Mouse (Mus musculus) myocyte (in vitro differentiated cells): ENCODE results near the gene 4930402H24Rik. TPM values are rescaled to one million over a fixed set of nuclear protein-coding genes. Genes with fewer than 3 reads are reported as not detected.

Experiments
- H3K27me3 ChIP-seq: one replicate; pipeline ENCODE4 v1.6.1; 2011; ENCODE audit not compliant: control insufficient read depth, insufficient read depth, insufficient read length
- H3K36me3 ChIP-seq: one replicate; pipeline ENCODE4 v1.6.1; 2011; ENCODE audit not compliant: control insufficient read depth, insufficient read depth
- H3K4me2 ChIP-seq: one replicate; pipeline ENCODE4 v1.6.1; 2011; ENCODE audit warnings: low read depth, control low read depth
- H3K4me3 ChIP-seq: one replicate; pipeline ENCODE4 v1.5.1; 2011; ENCODE audit warnings: mild to moderate bottlenecking, control low read depth, moderate library complexity
- H3K79me2 ChIP-seq: one replicate; pipeline ENCODE4 v1.6.1; 2011; ENCODE audit not compliant: control insufficient read depth, insufficient read depth
- H3ac ChIP-seq: one replicate; pipeline ENCODE4 v1.6.1; 2011; ENCODE audit not compliant: control insufficient read depth, insufficient read length
- CEBPB ChIP-seq: IDR thresholded peaks from 2 replicates; pipeline ENCODE4 v1.6.1; 2011; ENCODE audit warnings: mild to moderate bottlenecking, moderate library complexity; ENCODE audit not compliant: poor library complexity, insufficient read depth, severe bottlenecking
- E2F4 ChIP-seq: IDR thresholded peaks from one replicate; pipeline ENCODE4 v1.6.1; 2011; ENCODE audit warnings: mild to moderate bottlenecking, control low read depth, moderate library complexity; ENCODE audit not compliant: insufficient read depth
- MAX ChIP-seq: IDR thresholded peaks from one replicate; pipeline ENCODE4 v1.6.1; 2011; ENCODE audit warnings: low read depth, mild to moderate bottlenecking, control low read depth
- MYOD1 ChIP-seq, 3 experiments: IDR thresholded peaks; one replicate each; pipeline ENCODE4 v1.6.1; 2011; ENCODE audit warnings: control low read depth in 2 of 3, low read depth in 2 of 3, mild to moderate bottlenecking in 2 of 3, moderate library complexity in 1 of 3; ENCODE audit not compliant: insufficient read length in 2 of 3, control insufficient read depth in 1 of 3
- MYOG ChIP-seq, 3 experiments: IDR thresholded peaks; one replicate each; pipeline ENCODE4 v1.6.1; 2011; ENCODE audit warnings: control low read depth in 2 of 3, low read depth in 2 of 3, mild to moderate bottlenecking in 2 of 3; ENCODE audit not compliant: insufficient read length in 2 of 3, control insufficient read depth in 1 of 3, insufficient read depth in 1 of 3
- POLR2A ChIP-seq: IDR thresholded peaks from one replicate; pipeline ENCODE4 v1.6.1; 2011; ENCODE audit warnings: low read depth, mild to moderate bottlenecking, control low read depth, moderate library complexity; ENCODE audit not compliant: insufficient read length
- POLR2AphosphoS2 ChIP-seq: IDR thresholded peaks from one replicate; pipeline ENCODE4 v1.6.1; 2011; ENCODE audit warnings: low read depth, control low read depth; ENCODE audit not compliant: insufficient read length
- REST ChIP-seq: IDR thresholded peaks from one replicate; pipeline ENCODE4 v1.6.1; 2011; ENCODE audit warnings: mild to moderate bottlenecking, control low read depth, moderate library complexity; ENCODE audit not compliant: insufficient read depth, insufficient read length
- SRF ChIP-seq: IDR thresholded peaks from one replicate; pipeline ENCODE4 v1.6.1; 2011; ENCODE audit warnings: low read depth; ENCODE audit not compliant: control insufficient read depth, insufficient read length
- TCF12 ChIP-seq: IDR thresholded peaks from one replicate; pipeline ENCODE4 v1.6.1; 2011; ENCODE audit warnings: mild to moderate bottlenecking, control low read depth; ENCODE audit not compliant: poor library complexity, insufficient read depth, severe bottlenecking
- TCF3 ChIP-seq: IDR thresholded peaks from one replicate; pipeline ENCODE4 v1.6.1; 2011; ENCODE audit warnings: low read depth, control low read depth; ENCODE audit not compliant: insufficient read length
- USF1 ChIP-seq: IDR thresholded peaks from one replicate; pipeline ENCODE4 v1.6.1; 2011; ENCODE audit warnings: low read depth, mild to moderate bottlenecking, control low read depth, moderate library complexity
- polyA plus RNA-seq: library from polyadenylated mRNA; unstranded; fragments of >200 nt; fragmentation: generic; extraction: Trizol; gene quantifications from one replicate; pipeline ENCODE4 v1.2.1, GENCODE M21; 2012; ENCODE audit warnings: missing spikeins

The 4930402H24Rik gene
- polyA plus RNA-seq, 1 experiment: 10.4 TPM

- Histone ChIP-seq H3ac (no peak overlapping the region), H3K4me3 (no peak overlapping the region), H3K4me2 (no peak overlapping the region), H3K36me3 (peaks cover 56% of the 10 kb centered on the region), H3K79me2 (no peaks in the 10 kb centered on the region), H3K27me3 (no peaks in the 10 kb centered on the region)
- no peak for TF ChIP-seq MYOD1 (IDR thresholded peaks at IDR 0.05; ENCODE audit: control insufficient read depth in 1 of 3, insufficient read length in 2 of 3, low read depth in 2 of 3)
- TF ChIP-seq MYOG (IDR thresholded peaks at IDR 0.05; ENCODE audit: control insufficient read depth in 1 of 3, insufficient read depth in 1 of 3, insufficient read length in 2 of 3, low read depth in 2 of 3): no peak
- TF ChIP-seq USF1: no peak
- TF ChIP-seq MAX: no peak
- TF ChIP-seq POLR2AphosphoS2: no peak
- TF ChIP-seq TCF12: no peak
- TF ChIP-seq SRF: no peak
- TF ChIP-seq TCF3: no peak
- TF ChIP-seq REST: no peak
- TF ChIP-seq POLR2A: no peak
- no peak for TF ChIP-seq E2F4
- TF ChIP-seq CEBPB: no peak
These were observed 227.1 kb downstream of the 4930402H24Rik start for GRCm38 (mm10) chr2:130679154-130679553.

GRCm38 (mm10) chr2:130677211-130677610 is 229.0 kb downstream of the 4930402H24Rik start:
- no peaks in the 10 kb centered on the region for H3K27me3 ChIP-seq

DNA sequence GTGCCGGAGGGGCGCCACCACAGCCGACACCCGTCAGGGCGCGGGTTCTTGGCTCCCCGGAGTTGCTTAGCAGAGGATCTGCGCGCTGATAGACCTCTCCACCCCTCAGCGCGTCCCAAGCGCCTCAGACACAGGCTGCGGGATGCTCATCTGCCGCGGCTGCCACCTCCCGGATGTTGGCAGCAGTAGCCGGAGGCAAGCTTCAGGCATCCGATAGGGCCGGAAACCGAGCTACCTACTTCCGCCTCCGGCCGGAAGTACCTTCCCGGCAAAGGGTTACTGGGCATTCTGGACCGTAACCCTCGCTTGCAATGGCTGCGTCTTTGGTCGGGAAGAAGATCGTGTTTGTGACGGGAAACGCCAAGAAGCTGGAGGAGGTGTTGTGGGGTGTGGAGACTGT is 238.6 kb downstream of the 4930402H24Rik start, which contains the start of gene Itpa:
Itpa (plus strand) TSS at position 52 of the 400 bp plus-strand sequence.
- Histone ChIP-seq H3K4me2 (peak within 1 kb of the TSS; percentile 88), H3K79me2 (peaks cover 39% of the 10 kb centered on the region), H3ac (peak within 1 kb of the TSS; percentile 4), H3K4me3 (peak within 1 kb of the TSS; percentile 81), H3K36me3 (peaks cover 14% of the 10 kb centered on the region), H3K27me3 (no peaks in the 10 kb centered on the region)
- no peak for TF ChIP-seq MYOD1 (IDR thresholded peaks at IDR 0.05; ENCODE audit: control insufficient read depth in 1 of 3, insufficient read length in 2 of 3, low read depth in 2 of 3)
- TF ChIP-seq MAX: no peak
- TF ChIP-seq CEBPB: no peak
- TF ChIP-seq POLR2AphosphoS2: peak; percentile 82
- TF ChIP-seq POLR2A: peak; percentile 81

More at GRCm38 (mm10) chr2:130677211-130677610, 229.0 kb downstream of the 4930402H24Rik start:
- Histone ChIP-seq H3ac (no peak overlapping the region), H3K4me2 (no peak overlapping the region), H3K79me2 (no peaks in the 10 kb centered on the region), H3K36me3 (peaks cover 66% of the 10 kb centered on the region), H3K4me3 (no peak overlapping the region)
- TF ChIP-seq E2F4 (no peak), POLR2A (no peak), MYOD1 (IDR thresholded peaks at IDR 0.05; ENCODE audit: control insufficient read depth in 1 of 3, insufficient read length in 2 of 3, low read depth in 2 of 3) (no peak), MAX (no peak), REST (no peak), TCF3 (no peak), TCF12 (no peak), SRF (no peak), USF1 (no peak), CEBPB (no peak), MYOG (IDR thresholded peaks at IDR 0.05; ENCODE audit: control insufficient read depth in 1 of 3, insufficient read depth in 1 of 3, insufficient read length in 2 of 3, low read depth in 2 of 3) (no peak), POLR2AphosphoS2 (no peak)

- Histone ChIP-seq H3K4me3 (peak within 1 kb of the TSS; percentile 34), H3ac (peak within 1 kb of the TSS; percentile 7), H3K79me2 (peaks cover 29% of the 10 kb centered on the region), H3K27me3 (no peaks in the 10 kb centered on the region), H3K36me3 (peaks cover 23% of the 10 kb centered on the region), H3K4me2 (peak within 1 kb of the TSS; percentile 96)
- TF ChIP-seq TCF12 (no peak), MYOG (IDR thresholded peaks at IDR 0.05; ENCODE audit: control insufficient read depth in 1 of 3, insufficient read depth in 1 of 3, insufficient read length in 2 of 3, low read depth in 2 of 3) (no peak), REST (no peak), TCF3 (no peak), E2F4 (no peak), USF1 (no peak), MYOD1 (IDR thresholded peaks at IDR 0.05; ENCODE audit: control insufficient read depth in 1 of 3, insufficient read length in 2 of 3, low read depth in 2 of 3) (peak in 1 of 3 experiments; percentile 44), SRF (no peak), POLR2A (peak; percentile 97), CEBPB (no peak), POLR2AphosphoS2 (peak; percentile 98)
These were observed 242.0 kb downstream of the 4930402H24Rik start, which contains the start of gene Ddrgk1 for GRCm38 (mm10) chr2:130664102-130664701. Ddrgk1 (minus strand) TSS chr2:130664659.
